Mouse (Mus musculus) heart, adult 8-10 months (tissue): ENCODE measurements at regions not wholly inside any gene's neighbourhood (a gene's known extent, or its start where the extent isn't known, plus 50 kb on each side); places are given as distances from the start of the nearest gene placed in this dataset.
A peak's percentile ranks its signal among the peaks of the same experiment; 100 is the strongest.

Experiments used
- DNase-seq: peaks from one replicate; pipeline ENCODE4 v3.0.0; 2022; ENCODE audit warnings: low spot score

DNA sequence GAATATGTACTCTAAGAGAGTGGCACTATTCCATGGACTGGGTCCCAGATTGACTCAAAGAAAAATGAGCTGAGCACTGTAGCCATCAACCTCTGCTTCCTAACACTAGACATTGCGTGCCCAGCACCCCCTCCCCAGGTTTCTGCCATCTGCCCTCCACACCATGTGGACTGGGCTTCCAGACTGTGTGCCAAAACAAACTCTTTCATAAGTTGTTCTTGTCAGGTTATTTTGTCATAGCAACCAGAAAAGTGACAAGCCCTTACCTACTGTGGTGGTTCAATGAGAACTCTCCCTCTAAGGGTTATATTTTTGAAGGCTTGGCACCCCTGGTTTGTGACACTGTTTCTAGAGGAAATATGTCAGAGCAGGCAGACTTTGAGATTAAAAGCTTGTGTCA is 234.3 kb upstream of the Rnaseh2b start:
- DNase-seq, result no peak

DNA sequence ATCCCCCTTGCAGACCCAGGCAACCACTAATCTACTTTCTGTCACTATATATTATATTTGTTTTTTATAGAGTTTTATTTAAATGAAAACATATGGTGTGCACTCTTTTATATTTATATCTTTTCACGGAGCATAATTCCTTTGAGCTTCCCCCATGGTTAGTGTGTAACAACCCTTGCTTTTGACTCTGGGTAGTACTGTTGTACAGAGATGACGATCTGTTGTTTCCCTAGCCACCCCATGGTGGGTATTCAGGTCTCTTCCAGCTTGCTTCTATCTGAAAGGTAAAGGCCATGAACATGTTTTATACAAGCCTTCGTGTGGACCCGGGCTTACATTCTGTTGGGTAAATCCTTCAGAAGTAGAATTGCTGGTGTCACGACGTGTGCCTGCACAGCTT is 221.2 kb upstream of the Rnaseh2b start:
- DNase-seq, result no peak

DNA sequence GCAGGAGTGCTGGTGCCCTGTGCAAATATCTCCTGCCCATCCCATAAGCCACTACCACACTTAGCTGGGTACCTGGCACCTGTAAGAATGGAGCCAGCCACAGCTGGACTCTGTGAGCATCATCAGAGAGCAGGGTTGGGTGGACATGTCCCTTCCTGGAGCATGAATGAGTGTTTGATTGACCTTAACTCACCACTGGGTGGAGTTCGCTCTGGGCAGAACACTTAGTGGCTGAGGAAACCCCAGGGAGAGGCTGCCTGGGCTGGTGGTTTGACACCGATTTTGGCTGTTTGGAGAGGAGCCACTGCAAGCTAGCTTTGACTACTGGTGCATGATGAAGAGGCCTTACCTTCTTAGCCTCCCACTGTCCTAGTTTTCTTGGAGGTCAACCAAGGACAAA is 208.3 kb upstream of the Rnaseh2b start:
- no peak for DNase-seq

- no peak for DNase-seq
Observed at GRCm38 (mm10) chr14:62088174-62088573, 204.2 kb upstream of the Rnaseh2b start.

DNA sequence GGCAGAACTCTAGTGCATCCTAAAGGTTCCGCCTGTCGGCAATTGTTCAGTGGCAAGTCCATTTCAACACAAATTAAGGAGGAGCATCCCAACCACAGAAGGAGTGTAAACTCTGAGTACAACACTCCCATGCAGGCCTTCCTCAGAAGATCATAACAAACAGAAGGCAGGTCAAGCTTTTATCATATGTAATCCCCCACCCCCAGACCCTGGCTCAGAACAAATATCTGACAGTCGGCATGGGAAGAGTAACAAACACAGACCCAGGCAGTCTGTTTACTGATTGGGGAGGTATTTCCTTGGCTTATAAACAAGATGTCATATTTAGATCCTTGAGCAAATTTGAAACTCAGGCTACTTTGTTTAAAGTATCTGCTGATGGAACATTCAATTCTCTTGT is 174.9 kb upstream of the Rnaseh2b start:
- DNase-seq, result no peak

GRCm38 (mm10) chr14:62118542-62118953 is 173.8 kb upstream of the Rnaseh2b start:
- no peak for DNase-seq

DNA sequence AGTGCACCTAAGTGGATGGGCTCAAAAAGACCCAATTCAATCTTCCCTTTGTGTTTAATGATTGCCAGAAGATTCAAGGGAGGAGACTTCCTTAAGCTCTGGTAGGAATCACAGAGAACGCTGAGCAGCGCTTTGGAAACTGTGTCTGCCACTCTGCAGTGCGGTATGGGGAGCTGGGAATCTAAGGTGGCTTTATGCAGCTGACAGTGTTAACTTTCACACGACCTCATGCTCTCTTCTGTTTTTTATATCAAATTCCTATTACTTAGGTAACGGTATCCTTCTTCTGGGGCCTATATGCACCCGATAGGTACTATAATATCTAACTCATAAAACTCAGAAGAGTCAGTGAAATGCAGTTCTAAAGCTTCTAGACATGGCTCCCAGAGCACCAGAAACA is 163.5 kb upstream of the Rnaseh2b start:
- DNase-seq, result no peak

DNA sequence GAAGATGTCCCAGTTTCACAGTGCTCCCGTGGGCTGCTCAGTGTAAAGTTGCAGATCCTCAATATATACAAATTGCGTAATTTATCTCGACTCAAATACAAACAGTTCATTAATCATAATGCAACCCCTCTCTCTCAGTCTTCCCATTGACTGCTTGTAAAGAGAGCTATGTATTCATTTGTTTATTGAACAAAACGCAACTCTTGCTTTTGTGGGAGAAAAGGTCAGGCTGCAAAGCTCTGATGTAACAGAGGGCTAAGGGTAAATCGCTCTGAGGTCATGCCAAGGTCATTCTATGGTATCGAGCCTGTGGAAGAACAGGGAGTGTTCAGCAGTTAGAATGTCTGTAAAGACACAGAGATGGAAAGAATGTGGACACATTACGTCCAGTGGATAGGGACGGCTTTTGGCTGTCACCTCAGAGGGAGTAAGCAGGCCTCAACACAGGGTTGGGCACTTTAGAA is 160.0 kb upstream of the Rnaseh2b start:
- no peak for DNase-seq

DNA sequence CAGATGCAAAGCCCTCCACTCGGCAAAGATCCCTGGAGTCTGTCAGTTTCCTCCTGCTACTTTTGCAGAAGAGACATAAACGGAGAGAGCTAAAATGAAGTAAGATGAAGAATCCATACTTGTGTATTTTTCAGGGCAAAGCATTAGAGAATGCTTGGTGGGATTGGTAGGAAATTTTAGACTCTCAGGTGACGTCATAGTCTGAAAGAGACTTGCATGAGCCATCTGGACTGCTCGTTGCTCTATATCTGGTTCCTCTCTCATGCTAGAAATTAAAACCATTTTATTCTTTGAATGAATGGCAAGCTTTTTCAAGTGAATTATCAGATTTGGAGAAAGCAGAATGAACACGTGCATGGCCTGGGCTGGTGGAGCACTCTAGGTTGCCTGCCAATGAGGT is 154.4 kb upstream of the Rnaseh2b start:
- DNase-seq, result no peak

- DNase-seq, result no peak
Observed at GRCm38 (mm10) chr14:62144385-62145030, 147.9 kb upstream of the Rnaseh2b start.

- no peak for DNase-seq
Observed at GRCm38 (mm10) chr14:62157038-62157716, 135.2 kb upstream of the Rnaseh2b start.

GRCm38 (mm10) chr14:62159690-62160089 is 132.7 kb upstream of the Rnaseh2b start:
- DNase-seq, result no peak

DNA sequence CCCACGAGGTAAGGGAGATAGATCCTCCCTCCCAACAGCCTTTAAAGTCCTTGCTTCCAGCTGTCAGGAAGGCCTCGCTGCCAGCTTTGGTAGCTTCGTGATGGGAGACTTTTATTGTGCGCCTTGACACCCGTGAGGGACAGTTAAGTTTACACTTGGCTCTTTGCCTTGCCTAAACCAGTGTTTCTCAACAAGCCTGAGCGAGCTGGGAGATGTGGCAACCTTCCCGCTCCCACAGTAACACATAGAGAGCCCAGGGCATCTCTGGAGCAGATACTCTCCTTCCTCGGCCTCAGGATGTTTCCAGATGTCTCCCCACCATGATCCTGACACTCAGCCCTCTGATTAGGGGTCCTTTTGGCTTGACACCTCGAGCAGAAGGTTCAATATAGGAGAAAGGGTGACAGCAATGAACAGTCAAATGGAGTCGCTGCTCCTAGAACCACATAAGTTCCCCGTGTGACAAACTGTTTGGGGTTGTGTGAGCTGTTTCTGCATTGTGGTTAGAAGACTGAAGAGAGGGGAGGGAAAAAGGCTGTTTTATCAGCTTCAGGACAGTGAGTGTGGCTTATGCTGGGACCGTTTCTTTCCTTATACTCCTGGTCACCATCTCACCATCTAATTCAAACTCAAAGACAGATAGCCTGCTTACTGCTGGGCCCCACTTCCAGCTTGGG is 129.1 kb upstream of the Rnaseh2b start:
- DNase-seq, result no peak

DNA sequence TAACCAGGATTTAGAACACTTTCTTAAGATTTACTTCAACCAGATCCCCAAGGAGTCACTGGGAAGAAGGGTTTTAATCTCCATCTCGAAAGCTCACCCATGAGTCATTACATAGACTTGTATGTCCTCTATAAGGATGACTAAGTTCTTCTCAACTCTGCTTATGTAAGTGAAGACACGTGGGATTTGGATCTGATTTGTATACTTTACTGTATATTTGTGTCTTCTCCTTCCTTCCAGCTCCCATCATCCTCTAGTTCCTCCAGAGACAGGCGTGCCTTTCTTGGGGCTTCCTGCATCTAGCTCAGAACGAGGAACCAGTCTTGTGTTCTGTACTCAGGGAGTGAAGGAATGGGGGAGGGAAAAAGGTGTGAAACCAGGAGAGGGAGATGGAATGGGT is 127.5 kb upstream of the Rnaseh2b start:
- no peak for DNase-seq

- DNase-seq, result no peak
Observed at GRCm38 (mm10) chr14:62166006-62166405, 126.4 kb upstream of the Rnaseh2b start.

GRCm38 (mm10) chr14:62166596-62166995 is 125.8 kb upstream of the Rnaseh2b start:
- DNase-seq, result no peak

DNA sequence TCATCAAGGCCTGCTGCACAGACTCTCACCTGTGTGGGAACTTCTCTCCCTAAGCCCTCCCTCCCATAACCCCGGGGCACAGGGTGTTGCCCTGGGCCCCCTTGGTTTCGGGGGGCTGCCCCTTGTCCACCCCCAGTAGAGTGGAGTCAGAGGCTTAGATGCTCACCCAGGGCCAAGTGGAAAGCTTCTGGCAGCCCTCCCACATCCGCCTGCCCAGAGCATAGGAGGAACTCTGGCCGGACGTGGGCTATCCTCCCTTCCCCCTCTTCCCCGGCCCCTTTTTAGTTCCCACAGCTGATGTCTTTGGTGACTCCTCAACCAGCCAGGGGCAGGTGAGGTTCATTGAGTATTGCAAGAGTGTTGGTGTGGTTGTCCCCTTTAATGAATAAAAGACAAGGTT is 125.3 kb upstream of the Rnaseh2b start:
- DNase-seq, result no peak

DNA sequence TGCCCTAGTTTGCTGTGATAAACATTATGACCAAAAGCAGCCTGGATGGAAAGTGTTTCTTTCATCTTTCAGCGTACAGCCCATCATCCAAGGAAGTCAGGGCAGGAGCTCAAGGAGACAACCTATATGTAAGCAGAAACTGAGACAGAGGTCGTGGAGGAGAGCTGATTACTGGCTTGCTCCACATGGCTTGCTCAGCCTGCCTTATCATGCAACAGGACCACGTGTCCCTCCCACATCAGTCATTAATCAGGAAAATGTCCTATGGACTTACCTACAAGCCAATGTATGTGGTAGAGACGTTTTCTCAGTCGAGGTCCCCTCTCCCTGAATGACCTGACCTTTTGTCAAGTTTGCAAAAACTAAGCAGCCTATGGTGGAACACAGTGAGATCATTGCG is 123.7 kb upstream of the Rnaseh2b start:
- no peak for DNase-seq

- no peak for DNase-seq
Observed at GRCm38 (mm10) chr14:62170385-62170784, 122.0 kb upstream of the Rnaseh2b start.

DNA sequence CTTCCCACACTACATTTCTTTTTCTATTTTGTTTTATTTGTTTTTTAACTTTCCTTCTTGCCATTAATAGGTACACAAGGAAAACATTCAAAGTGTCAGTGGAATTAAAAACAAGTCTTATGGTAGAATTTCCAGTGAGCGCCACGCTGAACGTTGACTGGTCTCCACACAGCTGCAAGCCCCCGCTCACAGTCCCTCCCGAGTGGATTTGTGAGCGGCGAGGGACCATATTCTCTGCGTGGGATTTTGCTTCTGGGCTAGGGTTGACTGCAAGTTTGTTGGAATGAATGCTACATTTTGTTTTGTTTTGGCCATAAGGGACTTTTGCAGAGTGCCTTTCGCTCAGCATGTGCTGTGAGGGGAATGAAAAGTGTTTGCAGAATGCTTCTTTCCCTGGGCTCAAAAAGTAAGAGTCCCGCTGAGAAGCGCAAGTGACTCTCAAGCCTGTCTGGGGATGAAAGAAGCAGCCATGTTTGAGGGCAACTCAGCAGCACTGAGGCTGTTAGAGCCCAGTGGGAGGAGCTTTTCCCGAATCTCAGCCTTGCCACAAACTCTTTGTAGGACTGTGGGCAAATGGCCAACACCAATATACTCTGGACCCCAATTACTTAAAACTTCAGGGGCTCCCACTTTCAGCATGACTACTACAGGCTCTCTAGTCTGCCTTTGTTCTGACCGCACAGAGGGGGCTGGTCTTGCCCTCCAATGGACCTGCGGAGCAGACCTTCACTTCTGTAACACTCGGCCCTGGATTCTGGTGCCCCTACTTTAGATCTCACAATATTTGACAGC is 120.9 kb upstream of the Rnaseh2b start:
- no peak for DNase-seq

- DNase-seq, result peak; percentile 67
Observed at GRCm38 (mm10) chr14:62173835-62174530, 118.4 kb upstream of the Rnaseh2b start.
